Mouse (Mus musculus): ENCODE measurements around the gene Tspan18.
A peak's percentile ranks its signal among the peaks of the same experiment; 100 is the strongest.

The Tspan18 gene

GRCm38 (mm10) chr2:93266565-93267169, 67.6 kb downstream of the Tspan18 start:
- no peak for ATAC-seq (ENCODE audit: low TSS enrichment)

GRCm38 (mm10) chr2:93262291-93263285, 71.7 kb downstream of the Tspan18 start:
- no peak for ATAC-seq (ENCODE audit: low TSS enrichment)

- ATAC-seq (ENCODE audit: low TSS enrichment), result no peak
Observed at GRCm38 (mm10) chr2:93261521-93262290, 72.6 kb downstream of the Tspan18 start.

- no peak for ATAC-seq (ENCODE audit: low TSS enrichment)
Observed at GRCm38 (mm10) chr2:93257634-93258033, 76.7 kb downstream of the Tspan18 start.

- ATAC-seq (ENCODE audit: low TSS enrichment), result no peak
Observed at GRCm38 (mm10) chr2:93256735-93257405, 77.4 kb downstream of the Tspan18 start.

- ATAC-seq (ENCODE audit: low TSS enrichment), result peak; percentile 79
Observed at GRCm38 (mm10) chr2:93252356-93252755, 81.9 kb downstream of the Tspan18 start.

GRCm38 (mm10) chr2:93250611-93251010, 83.7 kb downstream of the Tspan18 start:
- no peak for ATAC-seq (ENCODE audit: low TSS enrichment)

- ATAC-seq (ENCODE audit: low TSS enrichment), result no peak
Observed at GRCm38 (mm10) chr2:93249058-93249457, 85.2 kb downstream of the Tspan18 start.

- ATAC-seq (ENCODE audit: low TSS enrichment), result no peak
Observed at GRCm38 (mm10) chr2:93244090-93244443, 90.2 kb downstream of the Tspan18 start.

- ATAC-seq (ENCODE audit: low TSS enrichment), result no peak
Observed at GRCm38 (mm10) chr2:93243439-93244089, 90.7 kb downstream of the Tspan18 start.

GRCm38 (mm10) chr2:93242166-93242565, 92.1 kb downstream of the Tspan18 start:
- ATAC-seq (ENCODE audit: low TSS enrichment), result no peak

GRCm38 (mm10) chr2:93238864-93239263, 95.4 kb downstream of the Tspan18 start:
- ATAC-seq (ENCODE audit: low TSS enrichment), result no peak

GRCm38 (mm10) chr2:93237055-93237454, 97.2 kb downstream of the Tspan18 start:
- no peak for ATAC-seq (ENCODE audit: low TSS enrichment)

GRCm38 (mm10) chr2:93232141-93232540, 102.2 kb downstream of the Tspan18 start:
- ATAC-seq (ENCODE audit: low TSS enrichment), result no peak

- no peak for ATAC-seq (ENCODE audit: low TSS enrichment)
Observed at GRCm38 (mm10) chr2:93228480-93228824, 105.9 kb downstream of the Tspan18 start.

GRCm38 (mm10) chr2:93227713-93228479, 106.4 kb downstream of the Tspan18 start:
- ATAC-seq (ENCODE audit: low TSS enrichment), result peak; percentile 57

- ATAC-seq (ENCODE audit: low TSS enrichment), result peak; percentile 83
Observed at GRCm38 (mm10) chr2:93226606-93227595, 107.4 kb downstream of the Tspan18 start.

- ATAC-seq (ENCODE audit: low TSS enrichment), result no peak
Observed at GRCm38 (mm10) chr2:93223463-93223862, 110.8 kb downstream of the Tspan18 start.

GRCm38 (mm10) chr2:93220447-93220846, 113.9 kb downstream of the Tspan18 start:
- no peak for ATAC-seq (ENCODE audit: low TSS enrichment)
